25 mouse cellular contexts compared by ENCODE assay signal in the genomic region with DNA sequence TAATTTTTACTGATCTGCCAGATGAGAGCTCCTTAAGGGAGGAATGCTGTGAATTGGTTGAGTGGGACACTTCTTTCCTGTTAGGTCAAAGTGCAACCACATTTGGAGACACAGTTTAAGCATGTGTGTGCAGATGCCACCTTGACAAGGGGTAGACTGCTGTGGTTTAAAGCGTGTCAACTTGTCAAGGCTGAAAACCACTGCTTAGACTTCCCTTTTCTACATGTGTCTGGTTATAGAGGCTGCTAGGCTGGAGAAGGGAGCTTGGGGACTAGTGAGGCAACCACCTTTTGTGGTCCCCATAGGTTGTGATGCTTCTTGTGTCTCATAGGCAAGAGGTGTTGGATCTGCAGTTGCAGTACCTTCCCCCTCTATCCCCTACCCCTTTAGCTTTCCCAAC. TPM values are rescaled to one million over a fixed set of nuclear protein-coding genes. Genes with fewer than 3 reads are reported as not detected.
DNase-seq lines count a peak whose midpoint lies in the region; ATAC-seq and TF ChIP-seq lines count a peak whose summit lies in the region.
"Had no signal": no experiment of that assay in that cellular context is flagged by ENCODE, and none has a peak within 500 bp of the region (broad histone marks: within the 10 kb centered on the region; RNA-seq: fewer than 3 reads in every experiment).

No protein-coding gene starts in this region.

- peak; percentile 44 for DNase-seq in heart, adult 11 months
- no peak for DNase-seq in heart, postnatal 25 days (ENCODE audit: low spot score)
- peak; percentile 19 for DNase-seq in MEL-GATA-1-ER (ENCODE audit: extremely low read depth, low read depth)
- peak; percentile 6 for DNase-seq in splenic B cell, adult 2 months (ENCODE audit: low read depth, low spot score)
- DNase-seq in lung, postnatal 14 days = no peak
- no peak for DNase-seq in left cerebral cortex, adult 2 months (ENCODE audit: extremely low spot score in 1 of 2, low spot score in 2 of 2)
- no peak for DNase-seq in layer of hippocampus, adult 8-10 months (ENCODE audit: low spot score in 2 of 2)
- DNase-seq: adrenal gland, postnatal 14 days; cerebellum, adult 18-20 months; cerebellum, postnatal 10 days; embryo, embryonic 11 days; gastrocnemius, adult 2 months; gastrocnemius, postnatal 25 days; heart, adult 18-20 months; heart, postnatal 10 days had no signal

- no peak overlapping the region for H3K27ac ChIP-seq in left cerebral cortex, adult 2 months
- H3K27ac ChIP-seq: embryonic facial prominence, embryonic 15.5 days; forebrain, embryonic 10.5 days; gastrocnemius, adult 2 months; heart, embryonic 10.5 days; hindbrain, embryonic 10.5 days; hindbrain, embryonic 15.5 days had no signal

- intact Hi-C loops in heart, postnatal 25 days (cut with DNase I) = no loop called here
- intact Hi-C loops in left cerebral cortex, adult 2 months (cut with DNase I) = loop anchor here (2.0 kb wide), 1 partner anchor 25 kb away; no protein-coding TSS in a partner anchor

- ATAC-seq in hematopoietic stem cell, adult 5-6 weeks (replicated peaks in 1 of 2; ENCODE audit: insufficient read depth in 1 of 2, low FRiP score in 2 of 2, low TSS enrichment in 1 of 2, low read depth in 1 of 2, poor library complexity in 2 of 2, severe bottlenecking in 2 of 2) = peak; percentile 98 to 99
- ATAC-seq: activated CD4-positive, CD25-positive, alpha-beta regulatory T cell, adult 4 months; forebrain, embryonic 14.5 days; Patski had no signal

- no peak overlapping the region for H3K4me3 ChIP-seq in left cerebral cortex, adult 2 months
- H3K4me3 ChIP-seq: embryonic facial prominence, embryonic 15.5 days; erythroblast, embryonic 14.5 days; forebrain, embryonic 10.5 days; gastrocnemius, adult 2 months; heart, embryonic 10.5 days; hindbrain, embryonic 10.5 days; hindbrain, embryonic 15.5 days had no signal

- no peak for TF ChIP-seq CTCF in left cerebral cortex, adult 2 months (IDR thresholded peaks at IDR 0.05)

- no peaks in the 10 kb centered on the region for H3K27me3 ChIP-seq in splenic B cell, adult 2 months (ENCODE audit: control insufficient read depth, insufficient read depth, low read length, poor library complexity, severe bottlenecking)
- H3K27me3 ChIP-seq: embryonic facial prominence, embryonic 15.5 days; hindbrain, embryonic 15.5 days had no signal

- H3K36me3 ChIP-seq in splenic B cell, adult 2 months (ENCODE audit: control insufficient read depth, insufficient read depth, low read length, poor library complexity, severe bottlenecking) = no peaks in the 10 kb centered on the region
- H3K36me3 ChIP-seq: embryonic facial prominence, embryonic 15.5 days; forebrain, embryonic 10.5 days; heart, embryonic 10.5 days; hindbrain, embryonic 10.5 days; hindbrain, embryonic 15.5 days had no signal

RNA-seq across cellular contexts. Expression of gene Siah2, which starts 55.7 kb away (rescaled TPM):
- 10 to 100 TPM in 1 of 2 experiments, 1 to 10 TPM in 1; 8.4 to 11.5 TPM for total RNA-seq in heart, postnatal 25 days (2021)
- total RNA-seq in hematopoietic stem cell, adult 5-6 weeks (2017) = 16.0 and 18.1 TPM in 2 replicates
- 10 to 100 TPM; 17.2 to 22.0 TPM for total RNA-seq in left cerebral cortex, adult 2 months (2021)
- 10 to 100 TPM; 13.7 to 18.5 (median 14.6) TPM for total RNA-seq in layer of hippocampus, adult 8-10 months (2022)

Comparison
In these comparisons a context has a peak if more than half of its experiments do, and no peak if none do; other contexts are left out.
1. DNase-seq: peak in heart, adult 11 months (single experiment), MEL-GATA-1-ER (single experiment) and splenic B cell, adult 2 months (single experiment); none in heart, postnatal 25 days (single experiment), lung, postnatal 14 days (single experiment), left cerebral cortex, adult 2 months (0 of 2) and layer of hippocampus, adult 8-10 months (0 of 2).